Mouse (Mus musculus): Measurements from ENCODE around the gene Ccnl1. TPM values are rescaled to one million over a fixed set of nuclear protein-coding genes. Genes with fewer than 3 reads are reported as not detected.

Gene Ccnl1
- polyA plus RNA-seq (2015; fragmentation: Nextera tagmentation; extraction: Ambion mirVana), result 103 and 104 TPM in 2 replicates

GRCm38 (mm10) chr3:65958102-65958839, at the start of gene Ccnl1:
Gene Ccnl1 (minus strand): TSS chr3:65958249.
- peak within 1 kb of the TSS; percentile 100 for H3K9ac ChIP-seq (replicated peaks; ENCODE audit: low read length)
- no peaks in the 10 kb centered on the region for H3K9me3 ChIP-seq (ENCODE audit: low read length)
- H3K27ac ChIP-seq (ENCODE audit: low read length), result peak within 1 kb of the TSS; percentile 100
- H3K27me3 ChIP-seq (ENCODE audit: insufficient read depth, low read length), result no peaks in the 10 kb centered on the region
- peaks cover 13% of the 10 kb centered on the region for H3K36me3 ChIP-seq (ENCODE audit: insufficient read depth, low read length)
- WGBS, result under 1% methylated on average over 66 of the region's 70 CpGs
- H3K4me3 ChIP-seq (ENCODE audit: low read length), result peak within 1 kb of the TSS; percentile 100
- peaks cover 34% of the 10 kb centered on the region for H3K4me1 ChIP-seq (ENCODE audit: insufficient read depth, low read length)
- H3K4me2 ChIP-seq (replicated peaks; ENCODE audit: low read depth, low read length), result peak within 1 kb of the TSS; percentile 88
- peak; percentile 97 for ATAC-seq (ENCODE audit: low FRiP score, low TSS enrichment)

GRCm38 (mm10) chr3:66004989-66005388, 46.9 kb upstream of the Ccnl1 start:
- no peak for ATAC-seq (ENCODE audit: low FRiP score, low TSS enrichment)
- H3K9ac ChIP-seq (replicated peaks; ENCODE audit: low read length), result no peak overlapping the region
- no peak overlapping the region for H3K27ac ChIP-seq (ENCODE audit: low read length)
- H3K4me1 ChIP-seq (ENCODE audit: insufficient read depth, low read length), result no peaks in the 10 kb centered on the region
- no peaks in the 10 kb centered on the region for H3K9me3 ChIP-seq (ENCODE audit: low read length)
- H3K27me3 ChIP-seq (ENCODE audit: insufficient read depth, low read length), result no peaks in the 10 kb centered on the region
- WGBS, result 90% methylated on average over 4 of the region's 4 CpGs
- H3K4me3 ChIP-seq (ENCODE audit: low read length), result no peak overlapping the region
- H3K36me3 ChIP-seq (ENCODE audit: insufficient read depth, low read length), result no peaks in the 10 kb centered on the region
- H3K4me2 ChIP-seq (replicated peaks; ENCODE audit: low read depth, low read length), result no peak overlapping the region

DNA sequence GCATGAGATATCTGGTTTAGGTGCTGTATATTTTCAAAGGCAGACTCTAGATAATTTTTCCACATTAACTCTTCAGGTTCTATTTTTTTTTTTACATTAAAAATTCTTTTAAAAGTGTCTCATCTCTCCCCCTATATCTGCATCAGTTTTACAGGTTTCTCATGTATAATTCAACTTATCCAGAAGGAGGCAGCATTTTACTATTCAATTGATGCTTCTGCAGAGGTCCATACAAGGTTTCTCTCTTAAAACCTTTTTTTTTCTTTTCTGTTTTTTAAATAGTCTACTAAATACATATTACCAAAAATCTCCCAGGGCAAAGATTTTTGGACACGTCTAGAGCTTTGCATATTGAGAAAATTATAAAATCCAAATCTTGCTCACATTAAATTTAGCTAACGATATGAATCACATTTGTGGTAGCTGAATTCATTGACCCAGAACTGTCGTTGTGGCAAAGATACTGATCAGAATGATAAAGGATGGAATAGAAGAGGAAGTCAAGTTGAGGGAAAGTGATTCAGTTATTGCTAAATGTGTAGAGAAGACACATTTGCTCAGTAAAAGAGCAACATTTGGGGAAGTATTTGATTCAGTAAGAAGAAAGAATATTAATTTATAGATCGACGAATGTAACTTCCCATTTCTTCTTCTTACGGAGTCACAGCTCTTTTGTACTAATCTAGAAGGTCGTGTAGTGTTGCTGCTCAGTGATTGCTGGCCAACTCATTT, 46.3 kb upstream of the Ccnl1 start:
- H3K9me3 ChIP-seq (ENCODE audit: low read length), result no peaks in the 10 kb centered on the region
- H3K4me3 ChIP-seq (ENCODE audit: low read length), result no peak overlapping the region
- no peaks in the 10 kb centered on the region for H3K4me1 ChIP-seq (ENCODE audit: insufficient read depth, low read length)
- H3K27ac ChIP-seq (ENCODE audit: low read length), result no peak overlapping the region
- no peaks in the 10 kb centered on the region for H3K27me3 ChIP-seq (ENCODE audit: insufficient read depth, low read length)
- H3K36me3 ChIP-seq (ENCODE audit: insufficient read depth, low read length), result no peaks in the 10 kb centered on the region
- H3K4me2 ChIP-seq (replicated peaks; ENCODE audit: low read depth, low read length), result no peak overlapping the region
- H3K9ac ChIP-seq (replicated peaks; ENCODE audit: low read length), result no peak overlapping the region
- 79% methylated on average over 7 of the region's 7 CpGs for WGBS
- ATAC-seq (ENCODE audit: low FRiP score, low TSS enrichment), result no peak

DNA sequence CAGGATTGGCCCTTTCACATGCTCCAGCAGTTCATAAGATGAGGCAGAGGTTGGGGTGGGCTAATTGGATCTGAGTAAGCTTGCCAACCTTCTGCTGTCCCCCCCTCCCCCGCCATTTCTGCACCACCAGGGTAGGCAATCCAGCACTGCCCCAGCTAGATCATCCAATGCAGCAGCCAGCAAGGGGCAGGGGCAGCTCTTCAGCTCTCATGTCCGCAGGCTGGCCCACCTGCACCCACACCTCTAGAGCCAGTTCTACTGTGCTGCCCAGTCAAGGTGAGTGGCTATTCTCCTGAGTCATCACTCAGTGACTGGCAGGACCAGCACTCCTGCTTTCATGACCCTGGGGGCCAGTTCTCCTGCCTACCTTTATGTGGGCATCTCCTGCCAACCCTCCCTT, 42.4 kb upstream of the Ccnl1 start:
- Histone ChIP-seq H3K9me3 (ENCODE audit: low read length) (no peaks in the 10 kb centered on the region), H3K36me3 (ENCODE audit: insufficient read depth, low read length) (no peaks in the 10 kb centered on the region), H3K4me2 (replicated peaks; ENCODE audit: low read depth, low read length) (no peak overlapping the region), H3K4me1 (ENCODE audit: insufficient read depth, low read length) (no peaks in the 10 kb centered on the region), H3K9ac (replicated peaks; ENCODE audit: low read length) (no peak overlapping the region), H3K4me3 (ENCODE audit: low read length) (no peak overlapping the region), H3K27ac (ENCODE audit: low read length) (no peak overlapping the region), H3K27me3 (ENCODE audit: insufficient read depth, low read length) (no peaks in the 10 kb centered on the region)
- ATAC-seq (ENCODE audit: low FRiP score, low TSS enrichment), result 0 out of 2 replicates have a peak, but pooled peaks have one; percentile 12
- WGBS, result 90% methylated on average over 2 of the region's 2 CpGs

GRCm38 (mm10) chr3:65997360-65998008, 39.4 kb upstream of the Ccnl1 start:
- H3K4me3 ChIP-seq (ENCODE audit: low read length), result no peak overlapping the region
- no peaks in the 10 kb centered on the region for H3K27me3 ChIP-seq (ENCODE audit: insufficient read depth, low read length)
- peak; percentile 85 for ATAC-seq (ENCODE audit: low FRiP score, low TSS enrichment)
- H3K9ac ChIP-seq (replicated peaks; ENCODE audit: low read length), result no peak overlapping the region
- 26% methylated on average over 7 of the region's 7 CpGs for WGBS
- no peaks in the 10 kb centered on the region for H3K9me3 ChIP-seq (ENCODE audit: low read length)
- no peak overlapping the region for H3K27ac ChIP-seq (ENCODE audit: low read length)
- H3K4me2 ChIP-seq (replicated peaks; ENCODE audit: low read depth, low read length), result no peak overlapping the region
- H3K4me1 ChIP-seq (ENCODE audit: insufficient read depth, low read length), result no peaks in the 10 kb centered on the region
- H3K36me3 ChIP-seq (ENCODE audit: insufficient read depth, low read length), result no peaks in the 10 kb centered on the region

DNA sequence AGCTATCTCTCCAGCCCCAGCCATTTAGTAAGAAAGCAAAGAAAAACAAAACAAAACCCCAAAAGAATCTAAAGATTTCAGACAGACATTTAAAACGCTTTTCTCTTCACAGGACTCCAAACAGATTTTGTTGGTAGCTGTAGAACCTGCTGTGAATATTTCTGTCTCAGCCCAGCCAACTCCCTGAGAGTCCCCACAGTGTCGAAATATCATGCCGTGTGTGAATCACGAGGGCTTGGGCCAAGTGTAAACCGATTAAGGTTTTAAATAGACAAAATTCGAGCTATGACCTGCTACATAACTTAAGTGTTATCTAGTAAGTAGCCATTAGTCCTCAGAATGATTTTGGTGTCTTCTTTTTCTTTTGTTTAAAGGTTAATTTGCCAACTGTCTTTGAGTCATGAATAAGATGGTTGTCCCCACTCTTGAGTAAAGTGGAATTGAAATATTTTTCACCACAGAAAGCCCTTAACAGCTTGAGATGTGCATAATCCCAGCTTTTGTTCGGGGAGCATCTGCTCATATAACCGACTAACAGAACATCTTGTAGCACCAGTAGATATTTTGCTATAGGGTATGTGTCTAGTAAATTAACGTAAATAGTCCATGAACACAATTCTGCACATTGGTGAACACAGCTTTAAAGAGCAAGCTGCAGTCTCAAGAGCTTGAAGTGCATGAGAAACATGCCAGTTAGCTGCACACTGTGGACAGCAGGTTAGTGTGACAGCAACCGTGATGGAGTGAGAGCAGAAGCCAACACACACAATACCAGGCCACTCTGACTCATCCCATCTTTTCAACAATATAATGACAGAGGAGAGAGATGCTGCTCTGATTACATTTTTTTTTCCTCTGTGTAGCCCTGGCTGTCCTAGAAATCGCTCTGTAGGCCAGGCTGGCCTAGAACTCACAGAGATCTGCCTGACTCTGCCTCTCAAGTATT, 34.6 kb upstream of the Ccnl1 start:
- H3K9me3 ChIP-seq (ENCODE audit: low read length), result no peaks in the 10 kb centered on the region
- ATAC-seq (ENCODE audit: low FRiP score, low TSS enrichment), result no peak

DNA sequence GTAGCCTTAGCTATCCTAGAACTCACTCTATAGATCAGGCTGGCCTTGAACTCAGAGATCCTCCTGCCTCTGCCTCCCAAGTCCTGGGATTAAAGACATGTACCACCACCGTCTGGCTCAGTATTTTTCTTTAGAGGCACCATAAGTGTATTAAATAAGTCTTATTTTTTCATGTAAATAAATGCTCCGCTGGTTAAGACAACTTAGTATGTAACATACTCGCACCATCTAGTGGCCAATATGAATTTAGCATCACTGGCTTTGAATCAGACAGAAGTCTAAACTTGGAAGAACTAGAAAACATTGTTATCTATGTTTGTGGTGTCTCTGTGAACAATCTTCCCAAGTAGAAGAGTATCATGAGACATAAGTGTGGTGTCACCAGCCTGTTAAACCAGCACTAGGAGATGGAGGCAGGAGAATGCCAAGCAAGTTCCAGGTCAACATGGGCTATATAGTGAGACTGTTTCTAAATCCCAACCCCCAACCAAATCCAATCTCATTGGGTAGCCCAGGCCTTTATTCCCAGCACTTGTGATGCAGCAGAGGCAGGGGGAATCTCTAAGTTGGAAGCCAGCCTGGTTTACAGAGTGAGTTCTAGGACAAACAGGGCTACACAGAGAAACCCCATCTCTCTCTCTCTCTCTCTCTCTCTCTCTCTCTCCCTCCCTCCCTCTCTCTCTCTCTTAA, 33.1 kb upstream of the Ccnl1 start:
- H3K27ac ChIP-seq (ENCODE audit: low read length), result no peak overlapping the region
- no peaks in the 10 kb centered on the region for H3K9me3 ChIP-seq (ENCODE audit: low read length)
- H3K4me1 ChIP-seq (ENCODE audit: insufficient read depth, low read length), result no peaks in the 10 kb centered on the region
- no peak overlapping the region for H3K9ac ChIP-seq (replicated peaks; ENCODE audit: low read length)
- H3K36me3 ChIP-seq (ENCODE audit: insufficient read depth, low read length), result no peaks in the 10 kb centered on the region
- H3K4me3 ChIP-seq (ENCODE audit: low read length), result no peak overlapping the region
- H3K27me3 ChIP-seq (ENCODE audit: insufficient read depth, low read length), result no peaks in the 10 kb centered on the region
- no peak; the same call in 1 of the 2 replicates for ATAC-seq (ENCODE audit: low FRiP score, low TSS enrichment)
- WGBS, result 14% methylated on average over 3 of the region's 3 CpGs
- H3K4me2 ChIP-seq (replicated peaks; ENCODE audit: low read depth, low read length), result no peak overlapping the region

More for the DNA sequence above, 34.6 kb upstream of the Ccnl1 start:
- no peaks in the 10 kb centered on the region for H3K27me3 ChIP-seq (ENCODE audit: insufficient read depth, low read length)
- no peak overlapping the region for H3K4me2 ChIP-seq (replicated peaks; ENCODE audit: low read depth, low read length)
- H3K4me1 ChIP-seq (ENCODE audit: insufficient read depth, low read length), result no peaks in the 10 kb centered on the region
- no peak overlapping the region for H3K9ac ChIP-seq (replicated peaks; ENCODE audit: low read length)
- 83% methylated on average over 11 of the region's 11 CpGs for WGBS
- H3K4me3 ChIP-seq (ENCODE audit: low read length), result no peak overlapping the region
- no peaks in the 10 kb centered on the region for H3K36me3 ChIP-seq (ENCODE audit: insufficient read depth, low read length)
- no peak overlapping the region for H3K27ac ChIP-seq (ENCODE audit: low read length)

- Histone ChIP-seq H3K4me3 (ENCODE audit: low read length) (no peak overlapping the region), H3K9me3 (ENCODE audit: low read length) (no peaks in the 10 kb centered on the region), H3K4me2 (replicated peaks; ENCODE audit: low read depth, low read length) (no peak overlapping the region), H3K9ac (replicated peaks; ENCODE audit: low read length) (no peak overlapping the region), H3K27ac (ENCODE audit: low read length) (no peak overlapping the region), H3K27me3 (ENCODE audit: insufficient read depth, low read length) (no peaks in the 10 kb centered on the region), H3K4me1 (ENCODE audit: insufficient read depth, low read length) (no peaks in the 10 kb centered on the region), H3K36me3 (ENCODE audit: insufficient read depth, low read length) (no peaks in the 10 kb centered on the region)
- ATAC-seq (ENCODE audit: low FRiP score, low TSS enrichment), result no peak
- WGBS, result 79% methylated on average over 4 of the region's 4 CpGs
Measured at GRCm38 (mm10) chr3:65990524-65990923, 32.5 kb upstream of the Ccnl1 start.

All from kidney, embryonic 16.5 days (tissue).